Mouse (Mus musculus) kidney, postnatal 36 days (tissue): ENCODE data around the gene Sulf2.
A peak's percentile ranks its signal among the peaks of the same experiment; 100 is the strongest.

ENCODE experiments used
- DNase-seq, 2 experiments: peaks; one replicate each; pipeline ENCODE4 v3.0.0; 2021 to 2022; ENCODE audit warnings: mixed read lengths in 2 of 2

Gene Sulf2

DNA sequence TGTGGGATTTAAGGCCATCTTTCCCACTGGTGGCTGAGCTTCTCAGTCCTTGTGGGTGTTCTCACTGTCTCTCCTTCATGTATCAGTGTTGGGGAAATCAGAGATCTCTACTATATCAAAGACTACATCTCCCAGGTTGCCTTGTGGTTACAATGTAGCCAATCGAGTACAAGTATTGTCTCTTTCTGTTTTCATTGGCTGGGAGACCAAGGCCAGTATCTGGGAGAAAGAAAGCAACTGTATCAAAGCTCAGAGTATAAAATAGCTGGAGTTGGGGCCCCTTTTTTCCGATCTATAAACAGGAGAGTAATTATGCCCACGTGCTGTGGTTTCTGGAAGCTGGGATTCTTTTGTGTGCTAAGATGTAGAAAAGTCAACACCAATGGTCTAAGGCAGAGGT is 19.7 kb upstream of the Sulf2 start:
- no peak for DNase-seq

DNA sequence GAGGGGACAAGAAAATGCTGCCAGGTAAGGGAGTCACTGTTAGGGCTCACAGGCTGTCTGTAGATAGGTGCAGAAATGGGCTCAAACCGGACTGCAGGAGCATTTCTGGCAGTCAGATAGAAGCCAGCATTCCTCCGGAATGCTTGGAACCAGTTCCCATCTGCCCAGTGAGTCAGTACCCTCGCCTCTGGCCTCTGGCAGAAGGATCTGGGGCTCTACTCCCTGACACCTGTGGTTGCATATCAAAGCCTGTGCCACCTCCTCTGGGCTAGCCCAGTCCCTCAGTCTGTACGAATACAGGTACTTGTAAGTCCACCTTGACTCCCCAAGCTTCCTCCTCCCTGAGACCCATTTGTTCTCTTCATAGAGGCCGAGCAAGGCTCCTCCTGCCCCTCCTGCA is 17.7 kb upstream of the Sulf2 start:
- no peak for DNase-seq

DNA sequence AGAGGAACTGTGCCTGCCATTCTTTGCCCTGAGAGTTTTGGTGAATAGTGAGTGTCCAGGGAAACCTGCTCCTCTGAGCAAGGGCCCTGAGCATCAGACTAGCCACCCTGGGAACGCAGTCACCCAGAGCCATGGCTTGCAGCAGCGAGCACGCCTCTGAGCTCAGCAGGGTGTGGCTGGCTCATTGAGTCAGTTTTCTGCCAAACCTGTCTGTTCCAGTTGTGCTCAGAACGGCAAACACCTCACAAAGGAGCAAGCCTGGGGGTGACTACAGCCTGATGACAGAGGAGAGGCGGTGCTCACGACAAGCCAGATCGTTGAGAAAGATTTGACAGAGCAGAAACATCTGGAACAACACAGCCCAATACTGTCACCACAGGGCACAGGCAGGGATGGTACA is 14.7 kb upstream of the Sulf2 start:
- no peak for DNase-seq

DNA sequence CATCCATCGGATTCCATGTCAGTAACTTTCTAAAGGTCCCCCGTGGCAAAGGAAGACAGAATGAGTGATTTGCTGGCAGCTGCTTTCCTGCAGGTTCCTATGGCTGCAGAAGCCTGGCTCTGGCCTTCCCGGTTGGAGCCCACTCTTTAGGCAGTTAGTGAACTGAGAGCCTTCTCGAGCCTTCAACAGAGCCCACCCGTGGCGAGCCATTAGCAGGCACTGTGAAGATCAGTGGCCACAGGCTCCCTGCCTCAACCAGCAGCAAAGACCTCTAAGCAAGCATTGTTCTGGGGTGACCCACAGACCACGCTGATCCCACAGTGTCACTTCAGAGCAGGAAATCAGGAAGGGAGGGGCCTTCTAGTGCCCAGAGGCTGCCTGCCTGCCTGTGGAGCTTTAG is 13.4 kb upstream of the Sulf2 start:
- DNase-seq = no peak

DNA sequence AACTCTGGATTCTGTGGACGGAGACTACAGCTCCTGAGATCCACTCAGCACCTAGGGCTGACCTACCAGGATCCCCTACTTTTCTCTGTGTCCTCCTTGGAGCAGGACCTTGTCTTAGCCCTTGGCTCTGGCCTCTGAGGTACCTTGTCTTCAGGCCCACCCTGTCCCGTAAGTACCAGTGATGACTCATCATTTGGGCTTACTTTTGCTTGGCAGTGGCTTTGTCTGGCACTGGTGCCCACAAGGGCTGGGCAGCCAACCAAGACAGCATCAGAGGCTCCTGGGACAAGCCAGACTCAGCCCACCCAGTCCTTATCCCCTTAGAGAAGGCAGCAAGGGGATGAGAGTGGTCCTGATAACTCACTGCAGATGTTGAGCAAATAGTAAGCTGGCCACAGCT is 11.9 kb upstream of the Sulf2 start:
- no peak for DNase-seq

DNA sequence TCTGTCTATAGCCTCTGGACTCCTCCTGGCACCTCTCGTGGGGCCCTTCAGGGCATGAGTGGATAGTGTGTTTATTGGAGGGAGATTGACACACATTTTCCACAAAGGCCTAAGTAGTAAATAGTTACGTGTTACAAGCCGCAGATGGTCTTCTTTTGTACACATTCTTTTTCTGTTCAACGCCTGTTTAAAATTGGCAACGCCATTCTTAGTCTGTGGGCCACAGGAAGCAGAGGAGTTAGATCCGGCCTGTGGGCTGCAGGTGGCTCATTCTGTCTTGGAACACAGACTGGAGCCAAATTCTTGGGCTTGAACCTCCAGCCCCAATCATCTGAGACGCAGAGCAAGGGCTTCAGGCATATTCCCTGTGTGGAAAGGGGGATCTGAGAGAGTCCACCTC is 9.9 kb upstream of the Sulf2 start:
- no peak for DNase-seq

DNA sequence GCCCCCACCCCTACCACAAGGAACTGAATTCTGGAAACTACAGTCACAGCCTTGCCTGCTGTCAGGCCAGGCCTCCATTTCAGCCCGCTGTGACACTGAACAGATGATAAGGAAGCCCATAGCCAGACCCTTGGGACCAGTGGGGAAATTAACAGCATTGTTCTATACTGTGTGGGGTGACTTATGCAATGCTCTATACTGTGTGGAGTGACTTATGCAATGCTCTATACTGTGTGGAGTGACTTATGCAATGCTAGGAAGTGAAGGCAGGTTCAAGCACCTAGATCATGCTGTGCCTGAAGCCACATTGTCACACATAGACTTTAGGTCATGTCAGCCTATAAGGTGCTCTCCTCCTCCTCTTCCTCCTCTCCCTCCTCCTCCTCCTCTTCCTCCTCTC is 9.1 kb upstream of the Sulf2 start:
- no peak for DNase-seq

GRCm38 (mm10) chr2:166163917-166164316 is 8.5 kb upstream of the Sulf2 start:
- no peak for DNase-seq

DNA sequence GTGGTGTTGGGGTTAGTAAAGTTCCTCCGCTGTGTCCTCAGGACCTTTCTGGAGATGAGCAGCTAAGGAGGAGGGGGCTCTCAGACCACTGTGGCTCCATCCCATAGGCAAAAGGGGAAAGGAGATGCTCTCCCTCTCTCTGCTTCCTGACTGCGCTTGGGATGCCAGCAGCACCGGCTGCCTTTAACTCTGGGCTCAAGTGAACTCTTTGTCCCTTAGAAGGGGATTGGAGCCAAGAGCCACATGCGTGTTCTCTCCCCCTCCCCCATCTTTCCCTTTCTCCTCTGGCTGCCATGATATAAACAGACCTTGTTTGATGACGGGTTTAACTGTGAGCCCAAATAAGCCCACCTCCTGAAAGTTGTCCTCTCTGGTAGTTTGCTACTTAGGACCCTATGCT is 7.8 kb upstream of the Sulf2 start:
- no peak for DNase-seq

DNA sequence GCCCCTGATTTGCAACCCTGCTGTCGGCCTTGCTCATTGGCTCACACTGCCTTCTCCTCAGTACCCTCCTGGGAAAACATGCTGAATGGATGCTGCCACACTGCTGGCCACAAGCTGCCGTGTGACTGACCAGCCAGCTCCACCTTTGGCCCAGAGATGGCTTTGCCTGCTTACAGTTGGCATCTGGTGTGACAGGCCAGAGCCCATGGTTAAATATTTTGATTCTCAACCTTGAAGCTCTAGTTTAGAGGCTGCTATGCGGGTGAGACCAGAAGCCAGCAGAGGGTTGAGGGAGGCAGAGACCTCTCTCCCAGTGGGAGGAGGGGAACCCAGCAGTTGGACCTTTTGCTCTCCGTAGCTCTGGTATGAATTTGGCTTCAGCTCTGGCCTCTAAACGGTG is 6.7 kb upstream of the Sulf2 start:
- DNase-seq = peak; percentile 32 to 53

- no peak for DNase-seq
Observed at GRCm38 (mm10) chr2:166159276-166159675, 3.8 kb upstream of the Sulf2 start.

GRCm38 (mm10) chr2:166157767-166158561 is 2.5 kb upstream of the Sulf2 start:
- DNase-seq = no peak

DNA sequence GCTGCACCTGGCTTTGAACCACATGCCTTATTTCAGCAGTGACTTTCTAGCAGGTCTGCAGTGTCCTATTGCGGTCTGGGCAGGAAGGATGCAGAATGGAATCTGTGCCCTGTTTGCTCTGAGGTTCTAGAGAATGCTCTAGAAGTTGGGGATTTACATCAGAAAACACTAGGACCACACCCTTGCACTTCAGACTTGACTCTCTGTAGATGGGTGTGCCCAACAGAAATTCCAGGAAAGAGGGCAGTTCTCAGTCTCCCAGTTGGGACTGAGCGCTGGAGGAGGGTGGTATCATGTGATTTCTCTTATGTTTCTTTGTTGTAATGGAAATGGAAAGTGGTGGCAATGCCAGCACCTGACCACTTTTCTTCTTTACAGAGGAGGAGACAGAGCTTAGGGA is 1.7 kb upstream of the Sulf2 start:
- DNase-seq = no peak

DNA sequence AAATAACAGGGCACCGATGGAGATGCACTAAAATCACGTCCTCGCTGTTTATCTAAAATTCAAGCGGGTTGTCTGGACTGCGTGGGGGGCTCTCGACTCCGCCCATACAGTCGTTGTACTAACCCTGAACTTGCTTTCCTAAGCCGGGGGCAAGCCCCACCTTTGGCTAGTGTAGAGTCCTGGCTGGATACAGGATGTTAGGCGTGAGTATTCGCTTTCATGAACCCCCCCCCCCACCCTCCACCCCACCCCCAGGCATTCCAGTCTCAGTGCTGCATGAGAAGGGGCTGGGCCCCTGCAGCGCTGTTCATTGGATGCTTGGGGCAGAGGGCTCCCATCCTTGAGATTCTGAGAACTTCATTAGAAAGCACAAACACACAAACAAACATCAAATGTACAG is 659 bp upstream of the Sulf2 start:
- no peak for DNase-seq

DNA sequence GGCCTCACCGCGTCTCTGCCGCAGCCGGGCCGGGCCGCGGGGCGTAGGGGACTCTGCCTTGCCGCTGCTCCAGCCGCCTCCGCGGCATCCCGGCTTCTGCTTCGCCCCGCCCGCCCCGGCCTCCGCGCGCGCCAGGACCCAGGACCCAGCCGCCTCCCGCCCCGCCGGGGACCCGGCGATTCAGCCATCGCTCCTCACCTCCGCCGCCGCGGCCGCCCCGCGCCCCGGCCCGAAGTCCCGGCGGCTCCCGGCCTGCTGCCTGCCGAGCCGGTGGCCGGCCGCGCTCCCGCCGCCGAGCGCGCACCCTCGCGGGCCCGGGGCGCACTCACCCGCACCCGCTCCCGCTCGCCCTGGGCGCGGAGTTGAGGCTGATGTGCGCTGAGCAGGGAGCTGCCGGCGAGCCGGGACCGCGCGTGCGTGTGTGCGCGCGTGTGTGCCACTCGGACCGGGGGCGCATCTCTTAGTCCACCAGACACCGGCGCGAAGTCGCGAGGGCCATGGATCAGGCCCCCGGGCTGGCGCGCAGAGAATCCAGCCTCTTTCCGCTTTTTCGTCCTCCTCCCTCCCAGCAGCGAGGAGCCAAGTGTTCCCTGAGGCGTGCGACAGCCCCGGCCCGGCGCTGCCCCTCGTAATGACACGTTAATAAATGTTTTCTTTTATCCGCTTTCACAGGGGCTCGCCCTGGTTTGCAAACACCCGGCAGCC is 562 bp downstream of the Sulf2 start:
- peak in 1 of 2 experiments; percentile 65 for DNase-seq

DNA sequence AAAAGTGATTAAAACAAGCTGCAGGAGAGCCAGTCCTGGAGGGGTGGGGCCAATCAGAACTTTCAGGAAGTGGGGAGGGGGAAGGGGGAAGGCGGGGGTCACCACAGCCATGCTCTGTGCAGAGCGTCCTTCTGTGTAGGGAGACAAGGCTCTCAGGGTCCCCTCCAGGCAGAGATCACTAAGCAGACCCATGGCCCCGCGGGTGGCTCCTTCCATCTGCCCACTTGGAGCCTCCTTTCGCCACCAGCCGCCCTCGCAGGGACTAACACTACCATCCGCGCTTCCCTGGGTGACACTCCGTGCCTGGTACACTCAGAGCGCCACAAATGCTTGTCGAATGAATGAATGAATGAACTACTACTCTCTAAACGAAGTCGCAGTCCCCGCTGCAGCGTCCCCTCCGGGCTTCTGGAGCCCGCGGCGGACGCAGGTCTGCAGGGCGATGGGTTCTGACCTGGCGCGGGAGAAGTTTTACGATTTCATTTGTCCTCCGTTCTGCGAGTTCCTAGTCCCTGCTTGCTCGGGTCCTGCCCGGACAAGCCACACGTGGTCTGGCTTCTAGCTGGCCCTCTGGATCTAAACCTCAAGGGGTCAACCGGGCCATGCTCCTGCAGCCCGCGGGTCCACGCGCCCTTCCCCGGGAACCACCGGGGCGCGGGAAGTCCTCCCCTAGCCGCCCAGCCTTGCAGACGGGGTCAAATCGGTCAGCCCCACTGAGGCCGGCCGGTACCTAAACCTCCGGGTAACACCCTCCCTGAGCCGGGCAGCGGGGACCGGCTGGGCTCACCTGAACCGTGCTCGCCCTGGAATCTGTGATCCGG is 1.4 kb downstream of the Sulf2 start:
- peak in 1 of 2 experiments; percentile 53 for DNase-seq

GRCm38 (mm10) chr2:166153399-166153793 is 2.1 kb downstream of the Sulf2 start:
- no peak for DNase-seq

GRCm38 (mm10) chr2:166152734-166153398 is 2.6 kb downstream of the Sulf2 start:
- DNase-seq = no peak

DNA sequence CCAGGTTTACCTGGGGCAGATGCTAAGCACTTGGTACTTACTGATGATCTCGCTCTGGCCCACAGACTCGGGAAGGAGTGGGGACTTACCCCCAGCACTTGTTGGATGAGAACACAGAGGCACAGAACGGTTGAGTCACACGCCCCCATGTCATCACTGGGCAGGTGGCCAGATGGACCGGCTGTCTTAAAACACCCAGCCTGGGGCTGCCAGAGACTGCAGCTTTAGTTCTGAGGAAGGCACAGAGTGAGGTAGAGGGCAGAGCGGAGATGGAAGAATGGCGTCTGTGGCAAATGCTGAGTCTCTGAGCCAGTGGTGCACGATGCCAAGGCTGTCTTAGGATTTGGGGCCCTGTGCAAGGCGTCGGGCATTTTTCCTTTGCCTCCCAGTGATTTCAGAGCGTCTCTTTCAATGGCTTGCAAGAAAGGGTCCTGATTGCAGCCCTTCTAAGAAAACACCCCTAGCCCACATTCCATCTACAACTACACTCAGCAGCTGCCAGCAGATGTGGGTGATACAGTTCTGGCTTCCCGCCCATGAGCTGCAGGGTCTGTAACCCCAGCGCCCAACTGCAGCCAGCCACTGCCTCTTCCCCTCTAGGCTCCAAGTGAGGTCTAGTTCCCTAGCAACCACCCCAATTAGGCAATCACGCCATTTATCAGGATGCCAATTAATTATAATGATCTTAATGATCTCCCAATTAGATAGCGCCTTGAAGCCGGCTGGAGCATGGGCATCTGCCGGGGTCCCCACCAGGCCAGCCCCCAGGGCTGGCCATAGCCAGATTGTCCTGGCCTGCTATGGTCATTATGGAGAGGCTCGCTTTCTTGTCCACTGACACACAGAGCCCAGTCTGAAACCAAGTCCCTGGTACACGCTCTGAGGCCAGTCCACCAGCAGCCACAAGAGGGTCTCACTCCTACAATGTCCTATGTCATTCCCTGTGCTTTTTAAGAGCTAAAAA is 3.7 kb downstream of the Sulf2 start:
- peak in 1 of 2 experiments; percentile 71 for DNase-seq

GRCm38 (mm10) chr2:166150584-166150983 is 4.9 kb downstream of the Sulf2 start:
- DNase-seq = no peak

- no peak for DNase-seq
Observed at GRCm38 (mm10) chr2:166149482-166149881, 6.0 kb downstream of the Sulf2 start.
